Mouse (Mus musculus): ENCODE measurements around the gene Nat8f3.
"Not testable (repeated sequence)": the region's sequence is repeated elsewhere in the genome, so short reads cannot be mapped to it uniquely, and the experiment has no call there.

Nat8f3 gene

DNA sequence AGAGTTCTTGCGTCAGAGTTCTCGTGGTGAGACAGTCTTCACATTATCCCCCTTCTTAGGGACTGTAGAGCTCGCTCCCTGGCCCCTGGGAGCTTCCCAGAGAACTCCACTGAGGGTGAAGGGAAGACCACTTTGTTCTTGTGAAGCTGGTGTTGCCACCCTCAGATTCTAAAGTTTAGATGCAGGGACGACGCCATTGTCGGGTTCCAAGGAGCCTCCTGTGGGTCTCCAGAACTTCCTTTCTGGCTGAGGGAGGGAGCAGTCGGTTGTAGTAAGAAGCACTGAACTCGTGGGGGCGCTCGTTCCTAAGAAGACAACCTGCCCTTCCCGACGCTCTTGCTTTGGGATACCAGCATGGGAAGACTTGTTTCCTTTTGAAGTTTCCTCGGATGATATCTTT is at the start of gene Nat8f3:
Gene Nat8f3 (minus strand): TSS at position 223 of the 400 bp plus-strand sequence.
- DNase-seq (ENCODE audit: low read depth in 1 of 2, low spot score in 2 of 2), result not testable (repeated sequence)

DNA sequence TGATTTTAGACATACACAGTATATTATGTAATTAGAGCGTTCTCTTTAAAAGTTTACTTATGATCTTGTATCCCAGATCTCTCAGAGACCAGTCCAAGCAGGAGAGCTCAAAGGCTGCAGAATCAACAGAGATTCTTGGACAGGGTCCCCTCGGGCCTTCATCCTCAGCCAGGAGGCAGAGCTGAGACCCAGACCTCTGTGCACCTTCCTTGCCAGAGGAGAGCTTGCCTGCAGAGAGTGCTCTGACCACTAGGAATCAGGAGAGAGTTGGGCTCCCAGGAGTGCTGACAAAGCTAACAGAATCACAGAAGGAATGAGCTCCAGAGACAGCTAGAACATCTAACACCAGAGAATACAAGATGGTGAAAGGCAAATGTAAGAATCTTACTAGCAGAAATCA is 47.8 kb upstream of the Nat8f3 start:
- DNase-seq (ENCODE audit: low read depth in 1 of 2, low spot score in 2 of 2), result no peak

DNA sequence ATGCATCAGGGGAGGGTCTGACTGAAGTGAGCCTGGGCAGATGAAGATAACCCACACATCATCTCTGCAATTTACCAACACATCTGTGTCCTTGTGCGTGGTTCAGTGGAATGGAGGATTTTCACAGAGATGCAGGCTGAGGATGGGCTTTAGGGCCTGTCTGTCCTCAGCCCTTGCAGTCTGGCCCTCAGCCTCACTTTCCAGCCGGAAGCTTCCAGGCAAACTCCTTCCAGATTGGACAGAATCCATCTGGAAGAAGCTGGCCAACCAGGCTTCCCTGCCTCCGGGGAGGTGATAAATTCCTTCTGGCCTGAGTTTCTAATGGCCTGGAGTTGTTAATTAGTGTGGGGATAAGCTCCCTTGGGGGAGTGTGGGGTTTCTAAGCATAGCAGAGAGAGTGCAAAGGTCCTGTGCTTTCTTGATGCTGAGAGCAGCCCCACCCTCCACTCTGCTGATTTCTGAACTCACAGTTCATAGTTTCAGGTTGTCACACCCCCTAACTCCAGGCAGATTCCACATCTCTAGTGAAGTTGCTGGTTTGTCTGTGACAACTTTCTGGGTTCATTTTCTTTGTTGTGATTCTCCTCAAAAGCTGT is 45.5 kb upstream of the Nat8f3 start:
- DNase-seq (ENCODE audit: low read depth in 1 of 2, low spot score in 2 of 2), result not testable (repeated sequence)

DNA sequence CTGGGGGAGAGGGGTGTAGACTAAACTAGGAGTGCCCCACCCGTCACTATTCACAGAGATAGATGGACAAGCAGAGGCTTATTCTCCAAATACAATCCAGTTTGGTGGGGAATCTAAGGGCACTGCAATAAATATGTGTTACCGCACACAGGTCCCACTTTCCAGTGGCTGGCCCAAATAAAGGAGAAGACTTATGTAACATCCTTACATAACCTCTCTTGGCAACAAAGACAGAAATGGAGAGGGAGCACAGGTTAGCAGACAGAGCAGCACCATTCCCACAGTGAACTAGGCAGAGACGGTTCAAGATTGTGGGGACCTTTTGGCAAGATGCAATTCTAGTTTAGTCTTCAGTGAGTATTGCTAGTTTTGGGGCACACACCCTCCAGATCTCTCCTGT is 45.0 kb upstream of the Nat8f3 start:
- DNase-seq (ENCODE audit: low read depth in 1 of 2, low spot score in 2 of 2), result not testable (repeated sequence)

DNA sequence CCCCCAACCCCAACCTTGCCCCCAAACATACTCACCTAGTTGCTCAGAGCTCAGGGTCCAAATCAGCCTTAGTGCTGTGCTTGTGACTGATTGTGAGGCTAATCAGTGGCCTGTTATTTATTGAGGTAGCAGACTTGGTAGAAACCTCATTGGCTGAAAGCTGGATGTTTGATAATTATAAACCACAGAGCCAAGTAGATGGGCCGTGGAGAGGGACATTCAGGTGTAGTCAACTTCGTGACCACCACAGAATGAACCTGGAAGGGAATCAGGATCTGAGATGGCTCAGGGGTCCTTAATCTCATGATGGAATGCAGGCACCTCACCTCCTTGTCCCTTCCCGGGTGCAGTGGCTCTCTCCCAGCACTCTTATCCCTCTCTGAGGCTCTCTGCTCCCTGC is 44.2 kb upstream of the Nat8f3 start:
- DNase-seq (ENCODE audit: low read depth in 1 of 2, low spot score in 2 of 2), result not testable (repeated sequence)

DNA sequence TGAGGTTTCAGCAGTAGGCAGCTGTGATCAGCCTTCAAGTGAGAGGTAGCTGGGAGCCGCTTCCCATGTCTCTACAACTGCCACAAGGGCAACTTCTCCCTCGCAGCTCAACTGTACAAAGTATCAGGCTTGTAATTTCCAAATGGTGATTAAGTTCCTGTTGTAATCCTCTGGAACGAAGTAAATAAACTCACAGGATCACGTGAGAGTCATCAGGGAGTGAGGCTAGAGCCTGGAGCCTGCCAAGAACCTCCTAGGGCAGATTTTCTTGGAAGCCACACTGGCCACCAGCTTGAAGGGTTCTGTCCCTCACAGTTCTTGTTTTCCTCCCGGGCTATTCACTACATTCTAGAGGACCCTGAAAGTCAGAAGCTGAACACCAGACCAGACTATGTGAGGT is 37.6 kb upstream of the Nat8f3 start:
- DNase-seq (ENCODE audit: low read depth in 1 of 2, low spot score in 2 of 2), result not testable (repeated sequence)

DNA sequence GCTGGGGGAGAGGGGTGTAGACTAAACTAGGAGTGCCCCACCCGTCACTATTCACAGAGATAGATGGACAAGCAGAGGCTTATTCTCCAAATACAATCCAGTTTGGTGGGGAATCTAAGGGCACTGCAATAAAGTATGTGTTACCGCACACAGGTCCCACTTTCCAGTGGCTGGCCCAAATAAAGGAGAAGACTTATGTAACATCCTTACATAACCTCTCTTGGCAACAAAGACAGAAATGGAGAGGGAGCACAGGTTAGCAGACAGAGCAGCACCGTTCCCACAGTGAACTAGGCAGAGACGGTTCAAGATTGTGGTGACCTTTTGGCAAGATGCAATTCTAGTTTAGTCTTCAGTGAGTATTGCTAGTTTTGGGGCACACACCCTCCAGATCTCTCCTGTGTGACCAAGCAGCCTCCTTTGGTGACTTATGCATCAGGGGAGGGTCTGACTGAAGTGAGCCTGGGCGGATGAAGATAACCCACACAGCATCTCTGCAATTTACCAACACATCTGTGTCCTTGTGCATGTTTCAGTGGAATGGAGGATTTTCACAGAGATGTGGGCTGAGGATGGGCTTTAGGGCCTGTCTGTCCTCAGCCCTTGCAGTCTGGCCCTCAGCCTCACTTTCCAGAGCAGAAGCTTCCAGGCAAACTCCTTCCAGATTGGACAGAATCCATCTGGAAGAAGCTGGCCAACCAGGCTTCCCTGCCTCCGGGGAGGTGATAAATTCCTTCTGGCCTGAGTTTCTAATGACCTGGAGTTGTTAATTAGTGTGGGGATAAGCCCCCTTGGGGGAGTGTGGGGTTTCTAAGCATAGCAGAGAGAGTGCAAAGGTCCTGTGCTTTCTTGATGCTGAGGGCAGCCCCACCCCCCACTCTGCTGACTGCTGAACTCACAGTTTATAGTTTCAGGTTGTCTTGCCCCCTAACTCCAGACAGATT is 2.2 kb downstream of the Nat8f3 start:
- not testable (repeated sequence) for DNase-seq (ENCODE audit: low read depth in 1 of 2, low spot score in 2 of 2)

DNA sequence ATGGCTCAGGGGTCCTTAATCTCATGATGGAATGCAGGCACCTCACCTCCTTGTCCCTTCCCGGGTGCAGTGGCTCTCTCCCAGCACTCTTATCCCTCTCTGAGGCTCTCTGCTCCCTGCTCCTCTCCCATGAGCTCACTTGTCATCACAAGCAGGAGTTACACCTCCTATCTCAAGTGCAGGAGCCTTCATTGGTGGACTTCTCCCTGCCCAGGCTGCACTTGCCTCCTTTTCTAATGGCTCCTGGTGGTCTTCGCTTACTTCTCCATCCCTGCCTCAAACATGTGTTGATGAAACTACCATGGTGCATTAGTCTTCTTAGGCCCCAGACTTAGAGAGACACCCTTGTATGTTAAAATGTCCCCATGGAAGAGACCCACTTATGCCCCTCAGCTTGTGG is 2.9 kb downstream of the Nat8f3 start:
- not testable (repeated sequence) for DNase-seq (ENCODE audit: low read depth in 1 of 2, low spot score in 2 of 2)

DNA sequence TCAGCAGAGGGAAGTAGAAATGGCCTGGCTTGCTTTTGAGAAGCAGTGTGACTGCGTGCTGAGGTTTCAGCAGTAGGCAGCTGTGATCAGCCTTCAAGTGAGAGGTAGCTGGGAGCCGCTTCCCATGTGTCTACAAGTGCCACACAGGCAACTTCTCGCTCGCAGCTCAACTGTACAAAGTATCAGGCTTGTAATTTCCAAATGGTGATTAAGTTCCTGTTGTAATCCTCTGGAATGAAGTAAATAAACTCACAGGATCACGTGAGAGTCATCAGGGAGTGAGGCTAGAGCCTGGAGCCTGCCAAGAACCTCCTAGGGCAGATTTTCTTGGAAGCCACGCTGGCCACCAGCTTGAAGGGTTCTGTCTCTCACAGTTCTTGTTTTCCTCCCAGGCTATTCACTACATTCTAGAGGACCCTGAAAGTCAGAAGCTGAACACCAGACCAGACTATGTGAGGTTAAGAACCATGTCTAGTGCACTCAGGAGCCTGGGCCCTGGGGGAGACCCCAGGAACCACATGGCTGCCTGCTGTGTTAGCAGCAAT is 9.8 kb downstream of the Nat8f3 start:
- DNase-seq (ENCODE audit: low read depth in 1 of 2, low spot score in 2 of 2), result not testable (repeated sequence)

DNA sequence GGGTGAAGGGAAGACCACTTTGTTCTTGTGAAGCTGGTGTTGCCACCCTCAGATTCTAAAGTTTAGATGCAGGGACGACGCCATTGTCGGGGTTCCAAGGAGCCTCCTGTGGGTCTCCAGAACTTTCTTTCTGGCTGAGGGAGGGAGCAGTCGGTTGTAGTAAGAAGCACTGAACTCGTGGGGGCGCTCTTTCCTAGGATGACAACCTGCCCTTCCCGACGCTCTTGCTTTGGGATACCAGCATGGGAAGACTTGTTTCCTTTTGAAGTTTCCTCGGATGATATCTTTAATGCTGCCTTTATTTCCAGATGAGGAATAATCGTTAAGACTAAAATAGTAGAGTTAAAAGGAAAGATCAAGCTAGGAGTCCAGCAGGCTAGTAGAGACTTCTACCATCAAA is 52.4 kb downstream of the Nat8f3 start, which contains the start of gene Nat8f7:
Gene Nat8f7 (minus strand): TSS at position 101 of the 400 bp plus-strand sequence.
- not testable (repeated sequence) for DNase-seq (ENCODE audit: low read depth in 1 of 2, low spot score in 2 of 2)

DNA sequence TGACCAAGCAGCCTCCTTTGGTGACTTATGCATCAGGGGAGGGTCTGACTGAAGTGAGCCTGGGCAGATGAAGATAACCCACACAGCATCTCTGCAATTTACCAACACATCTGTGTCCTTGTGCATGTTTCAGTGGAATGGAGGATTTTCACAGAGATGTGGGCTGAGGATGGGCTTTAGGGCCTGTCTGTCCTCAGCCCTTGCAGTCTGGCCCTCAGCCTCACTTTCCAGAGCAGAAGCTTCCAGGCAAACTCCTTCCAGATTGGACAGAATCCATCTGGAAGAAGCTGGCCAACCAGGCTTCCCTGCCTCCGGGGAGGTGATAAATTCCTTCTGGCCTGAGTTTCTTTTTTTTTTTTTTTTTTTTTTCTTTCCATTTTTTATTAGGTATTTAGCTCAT is 55.9 kb downstream of the Nat8f3 start:
- not testable (repeated sequence) for DNase-seq (ENCODE audit: low read depth in 1 of 2, low spot score in 2 of 2)

DNA sequence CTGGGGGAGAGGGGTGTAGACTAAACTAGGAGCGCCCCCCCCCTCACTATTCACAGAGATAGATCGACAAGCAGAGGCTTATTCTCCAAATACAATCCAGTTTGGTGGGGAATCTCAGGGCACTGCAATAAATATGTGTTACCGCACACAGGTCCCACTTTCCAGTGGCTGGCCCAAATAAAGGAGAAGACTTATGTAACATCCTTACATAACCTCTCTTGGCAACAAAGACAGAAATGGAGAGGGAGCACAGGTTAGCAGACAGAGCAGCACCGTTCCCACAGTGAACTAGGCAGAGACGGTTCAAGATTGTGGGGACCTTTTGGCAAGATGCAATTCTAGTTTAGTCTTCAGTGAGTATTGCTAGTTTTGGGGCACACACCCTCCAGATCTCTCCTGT is 56.3 kb downstream of the Nat8f3 start:
- DNase-seq (ENCODE audit: low read depth in 1 of 2, low spot score in 2 of 2), result not testable (repeated sequence)

DNA sequence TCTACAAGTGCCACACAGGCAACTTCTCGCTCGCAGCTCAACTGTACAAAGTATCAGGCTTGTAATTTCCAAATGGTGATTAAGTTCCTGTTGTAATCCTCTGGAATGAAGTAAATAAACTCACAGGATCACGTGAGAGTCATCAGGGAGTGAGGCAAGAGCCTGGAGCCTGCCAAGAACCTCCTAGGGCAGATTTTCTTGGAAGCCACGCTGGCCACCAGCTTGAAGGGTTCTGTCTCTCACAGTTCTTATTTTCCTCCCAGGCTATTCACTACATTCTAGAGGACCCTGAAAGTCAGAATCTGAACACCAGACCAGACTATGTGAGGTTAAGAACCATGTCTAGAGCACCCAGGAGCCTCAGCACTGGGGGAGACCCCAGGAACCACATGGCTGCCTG is 63.6 kb downstream of the Nat8f3 start:
- not testable (repeated sequence) for DNase-seq (ENCODE audit: low read depth in 1 of 2, low spot score in 2 of 2)
